Mouse (Mus musculus): ENCODE measurements around the gene Tmc7.

The Tmc7 gene

GRCm38 (mm10) chr7:118499784-118500435, 84.6 kb downstream of the Tmc7 start:
- no peak for DNase-seq (ENCODE audit: extremely low spot score)

- DNase-seq (ENCODE audit: extremely low spot score), result no peak
These were observed 85.4 kb downstream of the Tmc7 start for GRCm38 (mm10) chr7:118498984-118499783.

GRCm38 (mm10) chr7:118494892-118495579, 89.5 kb downstream of the Tmc7 start:
- DNase-seq (ENCODE audit: extremely low spot score), result no peak

- no peak for DNase-seq (ENCODE audit: extremely low spot score)
These were observed 90.6 kb downstream of the Tmc7 start for GRCm38 (mm10) chr7:118493892-118494291.

- DNase-seq (ENCODE audit: extremely low spot score), result peak; percentile 82
These were observed 92.9 kb downstream of the Tmc7 start, which contains the start of gene Itpripl2 for GRCm38 (mm10) chr7:118491431-118492147. Gene Itpripl2, minus strand, starts transcription at chr7:118491975.

GRCm38 (mm10) chr7:118490666-118491430, 93.7 kb downstream of the Tmc7 start:
- DNase-seq (ENCODE audit: extremely low spot score), result peak; percentile 49

GRCm38 (mm10) chr7:118489706-118490665, 94.5 kb downstream of the Tmc7 start:
- peak; percentile 14 for DNase-seq (ENCODE audit: extremely low spot score)

- DNase-seq (ENCODE audit: extremely low spot score), result no peak
These were observed 96.4 kb downstream of the Tmc7 start for GRCm38 (mm10) chr7:118488060-118488664.

- no peak for DNase-seq (ENCODE audit: extremely low spot score)
These were observed 97.6 kb downstream of the Tmc7 start for GRCm38 (mm10) chr7:118486917-118487316.

Measured in embryo, embryonic 9.5 days (tissue).